Mouse (Mus musculus) frontal cortex, postnatal 14 days (tissue): ENCODE data around the gene Tmem14a.
"Not testable (repeated sequence)": the region's sequence is repeated elsewhere in the genome, so short reads cannot be mapped to it uniquely, and the experiment has no call there.

ENCODE experiments used
- DNase-seq, 2 experiments: peaks; one replicate each; pipeline ENCODE4 v3.0.0; 2022; ENCODE audit warnings: low spot score in 2 of 2

The Tmem14a gene

DNA sequence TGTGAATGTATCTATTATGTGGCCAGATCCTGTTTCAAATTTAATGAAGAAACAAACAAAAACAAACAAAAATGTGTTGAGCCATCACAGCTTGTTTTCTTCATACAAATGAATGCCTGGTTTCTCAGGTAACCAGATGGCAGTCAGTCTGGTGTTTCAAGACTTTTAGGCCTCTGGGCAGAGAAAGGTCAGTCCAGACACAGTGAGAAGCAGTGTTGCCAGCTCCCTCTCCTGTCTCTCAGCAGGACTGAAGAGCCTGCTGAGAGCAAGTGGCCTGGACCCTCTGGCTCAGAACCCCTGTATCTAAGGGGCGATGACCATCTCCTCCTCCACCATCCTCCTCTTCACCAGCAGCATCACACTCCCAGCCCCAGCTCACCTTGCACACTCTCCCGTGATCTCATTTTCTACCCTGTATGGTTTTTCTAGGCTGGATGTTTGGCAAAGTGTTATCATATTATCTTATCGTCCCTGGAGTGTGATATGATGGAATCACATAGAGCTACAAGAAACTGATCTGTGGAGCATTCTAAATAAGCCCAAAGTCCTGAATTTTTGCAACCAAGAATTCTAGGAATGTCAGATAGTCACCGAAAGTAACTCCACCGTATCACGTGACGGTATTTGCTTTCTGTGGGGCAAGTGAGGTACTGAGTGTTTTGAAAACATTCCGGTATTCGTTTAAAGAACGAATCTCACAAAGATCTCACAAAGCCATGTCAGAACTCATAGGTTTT is 34.4 kb downstream of the Tmem14a start:
- no peak for DNase-seq

- no peak for DNase-seq
Measured at GRCm38 (mm10) chr1:21253303-21253650, 34.9 kb downstream of the Tmem14a start.

- DNase-seq, result no peak
Measured at GRCm38 (mm10) chr1:21253856-21254255, 35.5 kb downstream of the Tmem14a start.

GRCm38 (mm10) chr1:21255625-21256345 is 37.4 kb downstream of the Tmem14a start:
- DNase-seq, result no peak

DNA sequence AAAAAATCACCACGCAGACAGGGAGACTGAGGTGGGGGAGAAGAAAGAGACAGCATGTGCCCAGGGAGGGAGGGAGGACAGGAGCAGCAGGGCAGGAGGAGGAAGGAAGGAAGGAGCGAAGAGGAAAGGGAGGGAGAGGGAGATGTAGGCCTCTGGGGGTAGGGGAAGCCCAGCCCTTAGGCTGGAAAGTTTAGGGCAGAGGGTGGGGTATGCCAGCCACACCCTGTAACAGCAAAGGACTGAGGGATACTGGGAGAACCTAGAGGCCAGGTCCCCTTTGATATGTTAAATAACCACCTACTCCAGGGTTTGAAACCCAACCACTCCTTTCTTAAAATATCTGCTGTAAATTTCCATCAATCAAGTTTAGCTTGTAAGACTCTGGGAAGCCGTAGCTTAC is 38.0 kb downstream of the Tmem14a start:
- DNase-seq, result no peak

DNA sequence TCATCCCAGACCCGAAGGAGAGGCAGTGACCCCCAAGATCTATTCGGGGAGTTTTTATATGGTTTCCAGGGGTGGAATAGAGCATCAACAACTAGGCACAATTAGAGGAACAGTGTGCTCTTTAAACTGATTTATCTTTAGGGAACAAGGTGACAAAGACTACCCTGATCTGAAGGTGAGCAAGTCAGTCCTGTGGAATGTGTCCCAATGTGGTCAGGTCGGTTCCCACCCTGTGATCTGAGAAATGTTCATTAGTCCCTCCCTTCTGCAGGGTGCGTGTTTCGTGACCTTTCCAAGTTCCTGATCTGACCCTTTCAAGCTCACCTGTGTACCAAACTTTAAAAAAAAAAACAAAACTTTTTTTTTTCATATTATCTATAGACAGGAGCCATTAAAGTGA is 38.5 kb downstream of the Tmem14a start:
- no peak for DNase-seq

GRCm38 (mm10) chr1:21259981-21260380 is 41.6 kb downstream of the Tmem14a start:
- DNase-seq, result not testable (repeated sequence)

- DNase-seq, result no peak
Measured at GRCm38 (mm10) chr1:21262401-21262800, 44.0 kb downstream of the Tmem14a start.

DNA sequence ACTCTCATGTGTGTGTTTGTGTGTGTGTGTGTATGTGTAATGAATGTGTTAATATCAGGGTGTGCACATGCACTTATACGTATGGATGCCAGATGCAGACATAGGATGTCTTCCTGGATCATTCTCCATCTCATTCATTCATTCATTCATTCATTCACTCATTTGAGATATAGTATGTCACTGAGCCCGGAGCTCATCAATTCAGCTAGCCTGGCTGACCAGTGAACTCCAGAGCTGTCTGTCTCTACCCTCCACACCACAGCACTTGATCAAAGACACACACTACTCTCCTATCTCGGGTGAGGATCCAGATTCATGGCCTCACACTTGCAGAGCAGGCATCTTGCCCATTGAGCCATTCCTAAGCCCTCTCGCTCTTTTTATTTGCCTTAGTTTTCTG is 45.6 kb downstream of the Tmem14a start:
- DNase-seq, result no peak

GRCm38 (mm10) chr1:21264747-21265146 is 46.4 kb downstream of the Tmem14a start:
- no peak for DNase-seq

- DNase-seq, result no peak
Measured at GRCm38 (mm10) chr1:21266766-21267165, 48.4 kb downstream of the Tmem14a start.

GRCm38 (mm10) chr1:21267466-21267865 is 49.1 kb downstream of the Tmem14a start:
- not testable (repeated sequence) for DNase-seq

- DNase-seq, result peak in 1 of 2 experiments; percentile 48
Measured at GRCm38 (mm10) chr1:21271343-21272055, 53.1 kb downstream of the Tmem14a start.

GRCm38 (mm10) chr1:21272056-21272431 is 53.7 kb downstream of the Tmem14a start:
- DNase-seq, result no peak

GRCm38 (mm10) chr1:21273091-21273490 is 54.7 kb downstream of the Tmem14a start:
- DNase-seq, result no peak

DNA sequence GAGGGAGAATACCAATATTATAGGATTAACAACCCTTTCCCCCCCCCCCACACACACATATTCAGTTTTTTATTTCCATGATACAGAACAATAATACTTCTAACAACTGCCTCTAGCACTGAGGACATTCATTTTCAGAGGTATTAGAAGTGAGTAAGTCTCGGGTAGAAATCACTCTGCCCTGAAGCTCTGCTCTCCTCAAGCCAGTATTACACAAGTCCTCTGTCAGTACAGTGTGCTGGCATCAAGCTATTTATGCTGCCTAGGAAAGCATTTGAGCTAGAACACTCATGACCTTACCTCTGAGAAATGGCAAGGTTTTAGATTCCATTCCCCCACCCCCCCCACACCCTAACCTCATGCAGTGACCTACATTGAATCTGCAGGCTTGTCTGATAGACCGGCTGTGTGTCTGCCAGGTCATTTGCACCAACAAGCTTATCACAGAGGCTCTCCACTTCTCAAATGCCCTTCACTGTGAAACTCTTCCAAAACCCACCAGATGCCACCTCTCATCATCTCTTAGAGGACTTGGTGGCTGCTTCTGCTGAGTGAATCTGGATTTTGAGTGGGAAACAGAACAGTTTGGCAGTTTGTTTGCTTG is 56.2 kb downstream of the Tmem14a start:
- no peak for DNase-seq

DNA sequence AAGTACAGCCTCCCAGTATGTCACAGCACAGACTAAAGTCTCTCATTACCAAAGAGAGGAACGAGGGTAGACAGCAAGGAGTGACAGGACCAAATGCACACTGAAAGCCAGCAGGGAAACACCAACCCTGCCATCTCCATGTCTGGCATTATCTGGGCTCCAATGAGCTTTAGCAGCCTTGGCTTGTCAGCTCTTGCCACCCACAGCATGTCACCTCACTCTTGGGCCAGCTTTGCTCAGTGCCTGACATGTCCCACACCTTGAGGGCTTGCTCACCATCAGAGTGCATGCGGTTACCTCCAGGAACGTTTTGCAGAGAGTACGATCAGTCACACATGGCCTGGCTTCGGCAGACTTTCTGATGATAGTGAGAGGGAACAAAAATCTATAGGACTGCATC is 57.0 kb downstream of the Tmem14a start:
- not testable (repeated sequence) for DNase-seq

DNA sequence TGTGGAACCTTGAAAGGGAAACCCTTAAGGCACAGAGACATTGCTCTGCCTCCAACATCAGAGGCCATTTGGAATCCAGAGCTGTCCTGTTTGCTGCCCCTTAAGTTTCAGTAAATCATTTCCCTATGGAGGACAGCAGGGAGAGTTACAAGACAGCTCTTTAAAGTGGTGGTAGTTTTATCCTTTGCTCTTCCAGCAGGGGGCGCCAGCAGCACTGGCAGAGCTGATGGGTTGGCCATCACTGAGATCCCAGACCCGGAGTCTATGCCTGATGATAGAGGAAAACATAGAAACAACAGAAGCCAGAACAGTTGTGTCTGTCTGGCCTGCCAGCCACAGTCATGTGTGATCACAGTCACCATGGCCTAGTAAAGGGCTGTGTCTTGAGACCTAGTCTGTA is 57.8 kb downstream of the Tmem14a start:
- DNase-seq, result not testable (repeated sequence)
